Mouse (Mus musculus) lung, adult 2 months (tissue): ENCODE measurements around the gene Ncbp3.

Experiments
- CTCF ChIP-seq: fragments of 200-500 bp; IDR thresholded peaks from 2 replicates; pipeline ENCODE4 v1.5.1; 2011; ENCODE audit warnings: mild to moderate bottlenecking, low read length, control low read depth; ENCODE audit not compliant: insufficient read depth
- POLR2A ChIP-seq: fragments of 200-500 bp; IDR thresholded peaks from 2 replicates; pipeline ENCODE4 v1.6.1; 2011; ENCODE audit warnings: low read depth, mild to moderate bottlenecking, control low read depth, low read length, borderline replicate concordance; ENCODE audit errors: extremely low read depth

DNA sequence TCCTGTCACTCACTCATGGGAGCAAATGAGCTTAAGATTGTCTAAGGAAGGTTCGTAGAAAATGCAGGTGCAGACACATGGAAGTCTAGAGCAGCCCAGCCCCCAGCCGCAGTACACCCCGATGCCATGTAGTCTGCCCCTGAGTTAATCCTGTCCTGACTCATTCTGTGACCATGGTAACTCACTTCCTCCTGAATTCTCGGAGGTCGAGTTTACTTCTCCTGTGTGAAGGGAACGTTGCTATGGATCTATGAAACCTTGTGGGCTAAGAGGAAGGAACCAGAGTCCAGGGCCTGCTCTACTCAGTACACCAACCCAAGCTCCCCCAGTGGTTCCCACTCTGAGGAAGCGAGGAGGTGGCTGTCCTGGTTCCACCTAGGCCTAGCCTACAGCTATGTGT, 45.3 kb downstream of the Ncbp3 start:
- TF ChIP-seq CTCF (no peak), POLR2A (no peak)
